Mouse (Mus musculus) ES-E14 (cell line): ENCODE data around the gene Emilin2. TPM values are rescaled to one million over a fixed set of nuclear protein-coding genes. Genes with fewer than 3 reads are reported as not detected.

ENCODE experiments used
- DNase-seq: peaks from one replicate; pipeline ENCODE4 v3.0.0-alpha.2; 2013; ENCODE audit warnings: low read depth, low spot score
- H3K27ac ChIP-seq: 2 replicates; pipeline ENCODE4 v1.5.1; 2012; ENCODE audit warnings: low read depth, mild to moderate bottlenecking, low read length, moderate library complexity, mixed read lengths; ENCODE audit not compliant: poor library complexity, insufficient read depth, severe bottlenecking
- H3K36me3 ChIP-seq: 2 replicates; pipeline ENCODE4 v1.6.1; 2012; ENCODE audit warnings: mild to moderate bottlenecking, low read length, moderate library complexity, mixed read lengths; ENCODE audit not compliant: control insufficient read depth, poor library complexity, insufficient read depth, severe bottlenecking
- H3K4me1 ChIP-seq, 2 experiments: fragments of 150-350 bp in 1 of 2; sonication (generic) in 1 of 2; 2 replicates each; pipeline ENCODE4 v1.6.1; 2012; ENCODE audit warnings: low read length in 2 of 2, mild to moderate bottlenecking in 1 of 2, mixed read lengths in 1 of 2; ENCODE audit not compliant: control insufficient read depth in 2 of 2, insufficient read depth in 2 of 2, poor library complexity in 1 of 2
- H3K4me3 ChIP-seq, 2 experiments: fragments of 150-350 bp in 1 of 2; sonication (generic) in 1 of 2; 2 replicates each; pipeline ENCODE4 v1.5.1; 2012; ENCODE audit warnings: low read length in 2 of 2, low read depth in 1 of 2, mild to moderate bottlenecking in 1 of 2, mixed read lengths in 1 of 2; ENCODE audit not compliant: insufficient read depth in 1 of 2, poor library complexity in 1 of 2, severe bottlenecking in 1 of 2
- H3K9ac ChIP-seq: 2 replicates; pipeline ENCODE4 v1.6.1; 2012; ENCODE audit warnings: low read depth, mild to moderate bottlenecking, low read length, mixed read lengths; ENCODE audit not compliant: poor library complexity, insufficient read depth, severe bottlenecking
- H3K9me3 ChIP-seq: fragments of 150-350 bp; sonication (generic); 2 replicates; pipeline ENCODE4 v1.6.1; 2012; ENCODE audit warnings: low read depth, mild to moderate bottlenecking, low read length; ENCODE audit not compliant: control insufficient read depth, insufficient read depth
- CHD2 ChIP-seq: IDR thresholded peaks from 2 replicates; pipeline ENCODE4 v1.6.1; 2014; ENCODE audit warnings: mild to moderate bottlenecking, low read depth, low read length, inconsistent platforms
- HCFC1 ChIP-seq: IDR thresholded peaks from 2 replicates; pipeline ENCODE4 v1.6.1; 2012; ENCODE audit warnings: low read length, inconsistent platforms, borderline replicate concordance; ENCODE audit not compliant: insufficient read depth
- MAFK ChIP-seq: IDR thresholded peaks from 2 replicates; pipeline ENCODE4 v1.6.1; 2014; ENCODE audit warnings: mild to moderate bottlenecking, low read depth, low read length, inconsistent platforms; ENCODE audit not compliant: insufficient read depth
- ZC3H11A ChIP-seq: IDR thresholded peaks from 2 replicates; pipeline ENCODE4 v1.6.1; 2012; ENCODE audit warnings: low read depth, mild to moderate bottlenecking, inconsistent platforms, low read length, borderline replicate concordance
- ZNF384 ChIP-seq: IDR thresholded peaks from 2 replicates; pipeline ENCODE4 v1.6.1; 2012; ENCODE audit warnings: low read depth, low read length, inconsistent platforms
- in situ Hi-C, 2 experiments: fragments of 600-800 bp; cut with MboI; formaldehyde crosslinking; loops; one replicate each; pipeline ENCODE4 v1.15.1; 2025; ENCODE audit warnings: low sequenced_read_pairs in 2 of 2, inconsistent platforms in 1 of 2; ENCODE audit not compliant: unreplicated experiment in 2 of 2
- total RNA-seq: library from RNA; depleted of rRNA; stranded (reverse); fragments of 300-350 nt; gene quantifications from 2 replicates; pipeline ENCODE4 v1.2.3, GENCODE M21; 2012

Emilin2 gene
- total RNA-seq, 1 experiment = 1.0 TPM

GRCm38 (mm10) chr17:71294570-71294969, 17.2 kb downstream of the Emilin2 start:
- H3K9ac ChIP-seq = no peak overlapping the region
- no peaks in the 10 kb centered on the region for H3K4me1 ChIP-seq
- H3K27ac ChIP-seq = no peak overlapping the region
- no peaks in the 10 kb centered on the region for H3K36me3 ChIP-seq
- DNase-seq = no peak
- no peak overlapping the region for H3K4me3 ChIP-seq
- H3K9me3 ChIP-seq = no peaks in the 10 kb centered on the region
- in situ Hi-C loops = no loop called here
- TF ChIP-seq CHD2 = no peak
- no peak for TF ChIP-seq HCFC1

DNA sequence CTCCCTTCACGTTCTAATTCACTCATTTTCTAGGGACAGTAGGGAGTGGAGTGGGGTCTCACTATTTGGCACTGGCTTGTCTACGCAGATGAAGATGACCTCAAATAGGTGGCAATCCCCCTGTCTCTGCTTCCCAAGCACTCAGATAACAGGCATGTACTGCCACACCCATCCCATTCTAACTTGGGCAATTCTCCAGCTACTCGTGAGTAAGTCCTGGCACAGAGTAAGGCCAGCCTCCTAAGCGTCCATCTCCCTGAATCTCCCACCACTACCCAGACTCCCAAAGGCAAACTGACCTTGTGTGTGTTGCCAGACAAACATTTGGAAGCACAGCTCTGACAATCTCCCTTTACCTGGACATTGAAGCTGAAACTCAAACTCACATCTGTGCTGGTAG, 18.9 kb downstream of the Emilin2 start:
- TF ChIP-seq HCFC1 (no peak), ZNF384 (no peak), ZC3H11A (no peak), MAFK (no peak), CHD2 (no peak)
- H3K9ac ChIP-seq = no peak overlapping the region
- no peaks in the 10 kb centered on the region for H3K4me1 ChIP-seq
- DNase-seq = no peak
- H3K27ac ChIP-seq = no peak overlapping the region
- no peaks in the 10 kb centered on the region for H3K36me3 ChIP-seq
- no peaks in the 10 kb centered on the region for H3K9me3 ChIP-seq
- H3K4me3 ChIP-seq = no peak overlapping the region
- in situ Hi-C loops = no loop called here

GRCm38 (mm10) chr17:71291897-71292420, 19.8 kb downstream of the Emilin2 start:
- no peaks in the 10 kb centered on the region for H3K36me3 ChIP-seq
- TF ChIP-seq ZNF384 = no peak
- no peak for TF ChIP-seq CHD2
- TF ChIP-seq MAFK = no peak
- TF ChIP-seq HCFC1 = no peak
- TF ChIP-seq ZC3H11A = no peak
- H3K9me3 ChIP-seq = no peaks in the 10 kb centered on the region
- H3K27ac ChIP-seq = no peak overlapping the region
- no peak for DNase-seq
- no peak overlapping the region for H3K4me3 ChIP-seq
- in situ Hi-C loops = no loop called here
- no peak overlapping the region for H3K9ac ChIP-seq
- no peaks in the 10 kb centered on the region for H3K4me1 ChIP-seq

GRCm38 (mm10) chr17:71290486-71291410, 21.0 kb downstream of the Emilin2 start:
- DNase-seq = no peak
- Histone ChIP-seq H3K9me3 (no peaks in the 10 kb centered on the region), H3K36me3 (no peaks in the 10 kb centered on the region), H3K27ac (no peak overlapping the region), H3K9ac (no peak overlapping the region), H3K4me1 (no peaks in the 10 kb centered on the region), H3K4me3 (no peak overlapping the region)
- TF ChIP-seq MAFK (no peak), ZNF384 (no peak), ZC3H11A (no peak), CHD2 (no peak), HCFC1 (no peak)
- in situ Hi-C loops = no loop called here
